Mouse (Mus musculus) lung, adult 2 months (tissue): ENCODE results near the gene Lrp1.

ENCODE experiments used
- CTCF ChIP-seq: fragments of 200-500 bp; IDR thresholded peaks from 2 replicates; pipeline ENCODE4 v1.5.1; 2011; ENCODE audit warnings: mild to moderate bottlenecking, low read length, control low read depth; ENCODE audit not compliant: insufficient read depth
- POLR2A ChIP-seq: fragments of 200-500 bp; IDR thresholded peaks from 2 replicates; pipeline ENCODE4 v1.6.1; 2011; ENCODE audit warnings: low read depth, mild to moderate bottlenecking, control low read depth, low read length, borderline replicate concordance; ENCODE audit errors: extremely low read depth

- no peak for TF ChIP-seq POLR2A
- no peak for TF ChIP-seq CTCF
Observed at GRCm38 (mm10) chr10:127602194-127602593, 18.8 kb downstream of the Lrp1 start.
